Mouse (Mus musculus) WW6 (cell line): ENCODE measurements around the gene Art2b.
A peak's percentile ranks its signal among the peaks of the same experiment; 100 is the strongest.
"Not testable (repeated sequence)": the region's sequence is repeated elsewhere in the genome, so short reads cannot be mapped to it uniquely, and the experiment has no call there.

Experiments
- DNase-seq: peaks from one replicate; pipeline ENCODE4 v3.0.0-alpha.2; 2013; ENCODE audit warnings: low read depth, low spot score

Art2b gene

DNA sequence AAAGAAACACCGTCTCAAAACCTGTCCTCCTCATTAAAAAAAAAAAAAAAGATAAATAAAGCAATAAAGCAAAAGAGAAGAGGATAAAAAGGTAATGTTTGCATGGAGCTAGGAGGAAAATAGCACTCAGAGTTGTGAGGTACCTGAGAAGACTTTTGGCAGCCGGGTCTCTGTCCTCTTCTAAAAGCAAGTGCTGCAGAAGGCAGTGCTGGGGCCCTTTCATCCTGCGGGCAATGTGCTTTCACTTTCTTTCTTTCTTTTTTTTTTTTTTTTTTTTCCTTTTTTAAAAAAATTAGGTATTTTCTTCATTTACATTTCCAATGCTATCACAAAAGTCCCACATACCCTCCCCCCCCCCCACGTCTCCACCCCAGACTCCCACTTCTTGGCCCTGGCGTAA lies at the start of gene Art2b:
TSS of gene Art2b (minus strand) at position 193 of the 400 bp plus-strand sequence.
- no peak for DNase-seq

GRCm38 (mm10) chr7:101634513-101634912 lies 49.1 kb upstream of the Art2b start:
- no peak for DNase-seq

DNA sequence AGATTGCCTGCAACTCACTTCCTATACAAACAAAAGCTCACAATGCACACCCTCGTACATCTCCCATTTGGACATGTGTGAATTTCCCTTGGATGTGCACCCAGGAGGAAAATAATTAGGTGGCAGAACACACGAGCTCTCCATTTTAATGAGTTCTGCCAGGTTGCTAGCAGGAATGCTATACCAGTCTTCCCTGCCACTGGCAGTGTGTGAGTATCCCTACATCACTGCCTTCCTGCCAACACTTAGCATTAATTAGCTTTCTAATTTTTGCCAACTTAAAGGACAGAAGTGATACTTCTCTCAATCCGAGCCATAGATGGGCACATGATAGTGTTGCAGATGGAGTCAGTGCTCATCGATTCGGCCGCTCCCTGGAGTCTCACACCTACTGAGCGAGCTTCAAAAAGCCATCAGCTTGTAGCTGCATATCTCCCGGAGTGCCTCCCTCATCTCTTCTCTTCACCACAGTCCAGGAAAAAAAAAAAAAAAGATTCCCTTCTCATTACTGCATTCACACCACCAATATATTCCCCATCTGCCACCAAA lies 48.3 kb upstream of the Art2b start:
- DNase-seq: no peak

GRCm38 (mm10) chr7:101628481-101628880 lies 43.1 kb upstream of the Art2b start:
- DNase-seq: no peak

DNA sequence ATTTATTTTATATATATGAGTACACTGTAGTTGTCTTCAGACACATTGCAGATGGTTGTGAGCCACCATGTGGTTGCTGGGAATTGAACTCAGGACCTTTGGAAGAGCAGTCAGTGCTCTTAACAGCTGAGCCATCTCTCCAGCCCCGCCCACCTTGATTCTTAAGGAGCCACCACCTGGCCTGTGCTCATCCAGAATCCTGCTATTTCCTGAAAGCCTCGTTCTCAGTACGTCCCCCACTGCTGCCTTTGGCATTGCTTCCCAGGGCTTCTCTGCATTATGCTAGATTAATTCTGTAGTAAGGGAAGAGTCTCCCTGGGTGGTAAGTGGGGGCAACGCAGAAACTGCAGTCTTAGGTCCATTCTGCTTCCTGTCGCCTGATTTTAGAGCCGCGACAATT lies 41.8 kb upstream of the Art2b start:
- not testable (repeated sequence) for DNase-seq

- DNase-seq: no peak
Observed at GRCm38 (mm10) chr7:101624283-101624682, 38.9 kb upstream of the Art2b start.

DNA sequence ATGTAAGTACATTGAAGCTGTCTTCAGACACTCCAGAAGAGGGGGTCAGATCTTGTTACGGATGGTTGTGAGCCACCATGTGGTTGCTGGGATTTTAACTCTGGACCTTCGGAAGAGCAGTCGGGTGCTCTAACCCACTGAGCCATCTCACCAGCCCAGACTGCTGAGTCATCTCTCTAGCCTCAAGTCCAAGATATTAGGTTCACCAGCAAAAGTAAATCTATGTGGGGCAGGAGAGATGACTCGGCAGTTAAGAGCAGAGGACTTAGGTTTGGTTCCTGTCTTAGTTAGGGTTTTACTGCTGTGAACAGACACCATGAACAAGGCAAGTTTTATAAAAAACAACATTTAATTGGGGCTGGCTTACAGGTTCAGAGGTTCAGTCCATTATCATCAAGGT lies 36.5 kb upstream of the Art2b start:
- not testable (repeated sequence) for DNase-seq

DNA sequence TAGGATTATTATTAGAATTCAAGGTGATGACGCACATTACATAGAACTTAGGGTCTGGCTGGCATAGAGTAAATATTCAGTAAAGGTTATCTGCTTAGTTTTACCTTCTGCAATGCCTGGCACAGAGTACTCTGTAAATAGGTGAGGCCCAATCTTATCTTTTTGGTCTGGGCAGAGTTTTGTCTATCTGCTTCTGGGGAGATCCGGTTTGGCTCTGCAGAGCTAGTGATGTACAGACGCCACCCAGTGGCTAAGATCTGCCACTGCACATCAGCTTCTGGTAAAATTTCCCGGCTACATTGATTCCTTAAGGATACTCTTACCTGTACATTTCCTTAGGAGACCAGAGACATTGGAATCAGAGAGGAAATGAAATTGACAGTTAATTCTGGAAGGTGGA lies 35.0 kb upstream of the Art2b start:
- peak; percentile 28 for DNase-seq

DNA sequence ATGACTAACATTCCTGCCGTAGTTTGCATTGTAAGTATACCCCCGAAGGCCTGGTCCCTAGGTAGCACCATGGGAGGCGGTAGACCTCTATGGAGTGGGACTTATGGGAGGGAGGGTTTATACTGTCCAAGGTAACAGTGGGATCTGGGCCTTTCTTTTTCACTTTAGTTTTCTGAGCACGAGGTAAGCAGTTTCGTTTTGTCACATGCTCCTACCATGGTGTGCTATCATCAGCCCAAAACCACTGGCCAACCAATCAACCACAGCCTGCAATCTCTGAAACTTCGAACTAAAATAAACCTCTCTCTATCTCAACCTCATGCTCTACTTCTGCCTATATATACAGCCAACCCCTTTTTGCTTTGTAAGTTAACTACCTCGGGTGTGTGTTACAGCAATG lies 32.9 kb upstream of the Art2b start:
- DNase-seq: no peak

- DNase-seq: no peak
Observed at GRCm38 (mm10) chr7:101617438-101618165, 32.2 kb upstream of the Art2b start.

DNA sequence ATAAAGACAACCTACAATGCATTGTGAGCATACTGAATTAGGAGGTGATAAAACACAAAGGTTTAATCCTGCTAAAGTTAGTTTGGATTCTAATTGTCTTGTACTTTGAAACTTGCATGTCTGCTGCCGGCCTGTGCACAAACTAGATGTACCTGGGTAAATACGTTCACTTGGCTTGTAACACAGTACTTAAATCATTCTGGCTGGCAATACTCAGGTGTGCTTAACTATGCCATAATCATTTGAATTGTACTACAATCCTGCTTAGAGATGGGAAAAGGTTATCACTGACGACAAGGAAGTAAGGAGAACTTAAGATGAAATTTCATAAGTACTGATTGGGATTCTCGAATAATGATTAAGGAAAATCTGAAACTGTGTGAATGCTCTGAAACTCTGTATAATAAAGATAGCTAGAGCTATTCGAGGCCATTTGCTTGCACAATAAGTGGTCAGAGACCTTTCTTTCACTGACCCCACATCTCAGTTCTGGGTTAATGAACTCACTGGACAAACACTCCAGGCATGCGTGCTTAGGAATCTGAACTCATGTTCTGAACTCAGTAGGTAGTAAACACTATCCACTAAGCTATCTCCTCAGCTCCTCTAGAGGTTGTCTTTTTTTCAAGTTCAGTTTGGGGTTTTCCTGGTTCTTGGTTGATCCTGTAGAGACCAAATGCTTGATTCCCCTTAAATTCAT lies 30.9 kb upstream of the Art2b start:
- no peak for DNase-seq

DNA sequence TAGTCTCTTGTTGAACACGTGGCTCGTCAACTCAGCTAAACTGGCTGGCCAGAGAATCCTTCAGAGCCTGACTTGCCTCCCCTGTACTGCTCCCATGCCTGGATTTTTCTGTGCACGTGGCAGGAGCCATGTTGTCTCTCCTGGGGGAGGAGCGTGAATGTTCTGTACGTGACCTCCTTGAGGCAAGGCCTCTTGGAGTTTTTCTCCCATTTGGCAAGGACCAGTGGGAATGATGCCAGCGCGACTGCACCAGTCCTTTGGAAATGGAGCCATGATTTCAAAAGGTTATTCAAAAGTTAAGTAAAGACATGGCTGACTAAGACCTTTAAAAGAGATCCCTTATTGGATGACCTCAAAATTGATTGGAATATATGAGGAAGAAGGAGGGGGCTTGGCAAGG lies 30.0 kb upstream of the Art2b start:
- DNase-seq: no peak

- DNase-seq: not testable (repeated sequence)
Observed at GRCm38 (mm10) chr7:101612786-101613527, 27.6 kb upstream of the Art2b start.

DNA sequence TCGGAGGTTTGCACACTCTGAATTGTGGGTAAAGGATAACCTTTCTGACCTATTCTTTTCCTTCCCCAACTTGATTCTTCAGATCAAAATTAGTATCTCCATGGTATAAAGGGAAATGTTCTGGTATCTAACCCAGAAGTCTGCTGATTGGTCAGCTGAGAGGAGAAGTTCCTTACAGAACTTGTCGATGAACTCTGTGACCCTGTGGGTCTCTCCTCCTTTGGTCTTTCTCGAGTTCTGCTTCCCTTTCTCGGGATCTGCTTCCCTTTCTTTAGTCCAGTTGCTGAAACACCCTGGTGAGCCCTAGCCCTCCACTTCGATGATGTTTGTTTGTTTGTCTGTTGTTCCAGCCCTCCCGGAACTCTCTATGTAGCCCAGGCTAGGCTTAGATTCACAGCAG lies 22.4 kb upstream of the Art2b start:
- no peak for DNase-seq

DNA sequence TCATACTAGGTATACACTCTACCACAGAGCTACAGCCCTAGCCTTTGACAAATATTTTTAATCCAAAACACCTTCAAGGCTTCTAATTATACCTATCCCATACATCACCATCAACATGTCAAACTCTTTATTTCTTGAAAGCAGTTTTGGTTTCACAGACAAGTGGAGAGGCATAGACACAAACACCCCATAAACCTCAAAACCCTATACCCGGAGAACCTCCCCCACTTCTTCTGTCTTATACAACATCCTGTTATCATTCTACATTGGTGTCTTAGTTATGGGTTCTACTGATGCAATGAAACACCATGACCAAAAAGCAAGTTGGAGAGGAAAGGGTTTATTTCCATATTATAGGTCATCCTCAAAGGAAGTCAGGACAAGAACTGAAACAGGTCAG lies 15.0 kb upstream of the Art2b start:
- DNase-seq: no peak

DNA sequence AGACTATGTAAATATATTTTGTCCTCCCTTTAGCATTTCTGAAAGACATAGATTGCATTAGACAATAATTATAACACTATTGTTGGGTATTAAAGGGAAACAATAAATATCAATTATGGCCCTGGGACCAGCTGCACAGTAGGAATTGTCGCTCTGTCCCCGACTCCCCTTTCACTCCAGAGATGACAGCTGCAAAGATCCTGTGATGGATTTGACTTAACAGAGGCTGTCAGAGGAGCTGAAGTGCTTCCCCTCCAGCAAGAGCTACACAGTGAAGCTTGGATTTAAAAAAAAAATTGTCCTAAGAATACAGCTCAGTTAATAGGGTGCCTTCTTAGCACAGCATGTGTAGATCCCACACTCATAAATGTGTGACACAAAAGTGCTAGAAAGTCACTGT lies 13.1 kb upstream of the Art2b start:
- no peak for DNase-seq

DNA sequence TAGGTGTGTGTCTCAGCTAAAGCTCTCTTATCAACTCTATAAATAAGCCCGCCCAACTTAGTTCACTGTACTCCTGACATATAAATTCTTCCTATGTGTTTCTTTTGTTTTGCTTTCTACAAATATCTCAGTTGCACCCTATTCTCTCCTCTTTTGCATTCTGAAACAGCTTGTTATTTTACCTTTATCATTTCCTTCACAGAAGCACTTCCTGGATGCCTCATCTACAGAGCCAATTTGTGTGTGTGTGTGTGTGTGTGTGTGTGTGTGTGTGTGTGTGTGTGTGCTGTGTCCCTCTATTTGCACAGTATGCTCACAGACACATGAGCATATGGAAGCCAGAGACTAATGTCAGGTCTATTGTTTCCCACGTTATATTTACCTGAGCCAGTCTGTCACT lies 9.6 kb upstream of the Art2b start:
- DNase-seq: no peak

DNA sequence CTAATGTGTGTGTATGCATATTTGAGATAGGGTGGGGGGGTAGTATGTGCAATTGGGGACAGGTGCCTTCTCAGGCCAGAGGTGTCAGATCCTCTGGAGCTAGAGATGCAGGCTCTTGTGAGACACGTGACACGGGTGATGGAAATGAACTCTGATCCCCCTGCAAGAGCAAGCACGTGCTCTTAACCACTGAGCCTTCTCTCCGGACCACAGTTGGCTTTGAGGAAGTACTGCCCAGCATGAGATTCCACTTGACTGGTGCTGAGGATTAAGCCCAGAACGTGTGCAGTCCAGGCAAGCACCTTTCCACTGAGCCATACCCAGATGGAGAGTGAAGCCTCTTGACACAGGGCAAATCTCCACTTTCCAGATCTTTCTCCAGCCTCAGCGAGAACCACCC lies 1.1 kb downstream of the Art2b start:
- not testable (repeated sequence) for DNase-seq

GRCm38 (mm10) chr7:101582012-101582411 lies 3.4 kb downstream of the Art2b start:
- no peak for DNase-seq

- not testable (repeated sequence) for DNase-seq
Observed at GRCm38 (mm10) chr7:101580863-101581262, 4.5 kb downstream of the Art2b start.

DNA sequence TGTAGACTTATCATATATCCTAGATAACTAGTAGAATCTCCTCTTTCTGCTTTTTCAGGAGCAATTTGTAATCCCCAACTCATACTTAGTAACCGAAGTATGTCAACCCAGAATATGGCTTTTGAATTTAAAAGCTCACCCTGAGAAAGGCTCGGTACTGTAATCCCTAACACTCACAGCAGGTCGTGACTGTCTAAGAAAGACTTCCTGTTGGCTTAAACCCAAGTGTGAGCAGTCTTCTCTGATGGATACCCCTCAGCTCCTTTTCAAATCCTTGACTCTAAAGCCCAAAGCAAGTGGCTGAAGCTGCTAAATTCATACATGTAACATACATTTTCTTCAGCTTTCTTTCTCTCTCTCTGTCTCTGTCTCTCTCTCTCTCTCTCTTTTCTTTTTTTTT lies 11.0 kb downstream of the Art2b start:
- no peak for DNase-seq

GRCm38 (mm10) chr7:101573636-101574035 lies 11.8 kb downstream of the Art2b start:
- DNase-seq: not testable (repeated sequence)
